Mouse (Mus musculus): ENCODE measurements at regions not wholly inside any gene's neighbourhood (a gene's known extent, or its start where the extent isn't known, plus 50 kb on each side); places are given as distances from the start of the nearest gene placed in this dataset.
"Not testable (repeated sequence)": the region's sequence is repeated elsewhere in the genome, so short reads cannot be mapped to it uniquely, and the experiment has no call there.

GRCm38 (mm10) chr13:57169621-57170020 is 273.8 kb upstream of the Trpc7 start:
- no peak for DNase-seq

DNA sequence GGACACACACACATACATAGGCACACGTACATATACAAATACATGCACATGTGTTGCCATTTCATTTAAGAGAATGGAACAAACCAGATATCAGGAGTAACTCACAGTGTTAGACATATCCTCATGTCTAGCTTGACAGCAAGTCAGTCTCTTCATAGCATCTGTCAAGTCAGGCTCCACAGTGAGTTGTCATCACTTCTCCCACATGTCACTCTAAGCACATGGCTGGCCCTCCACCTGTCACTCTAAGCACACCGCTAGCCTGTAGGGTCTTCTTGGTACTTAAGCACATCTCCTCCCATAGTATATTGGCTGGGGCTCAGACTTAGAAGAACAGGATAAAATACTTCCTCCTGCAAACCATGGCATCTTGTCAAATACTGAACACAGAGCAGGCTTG is 269.6 kb upstream of the Trpc7 start:
- no peak for DNase-seq

DNA sequence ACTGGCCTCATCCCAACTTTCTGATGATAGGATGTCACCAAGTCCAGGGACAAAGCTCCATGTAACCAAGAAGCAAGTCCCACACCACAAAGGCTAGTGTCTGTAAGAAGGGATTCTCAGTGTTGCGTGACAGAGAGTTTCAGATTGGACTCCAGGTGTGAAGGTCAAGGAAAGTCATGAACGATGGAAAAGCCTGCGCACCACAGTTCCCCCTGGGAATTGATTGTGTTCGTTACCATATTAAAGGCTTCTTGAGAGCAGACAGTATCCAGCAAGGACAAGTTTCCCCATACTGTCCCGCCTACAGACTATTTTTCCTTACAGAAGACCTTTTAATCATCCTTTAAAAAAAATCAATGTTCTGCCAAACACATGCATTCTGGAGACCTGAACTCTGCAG is 257.0 kb upstream of the Trpc7 start:
- no peak for DNase-seq

DNA sequence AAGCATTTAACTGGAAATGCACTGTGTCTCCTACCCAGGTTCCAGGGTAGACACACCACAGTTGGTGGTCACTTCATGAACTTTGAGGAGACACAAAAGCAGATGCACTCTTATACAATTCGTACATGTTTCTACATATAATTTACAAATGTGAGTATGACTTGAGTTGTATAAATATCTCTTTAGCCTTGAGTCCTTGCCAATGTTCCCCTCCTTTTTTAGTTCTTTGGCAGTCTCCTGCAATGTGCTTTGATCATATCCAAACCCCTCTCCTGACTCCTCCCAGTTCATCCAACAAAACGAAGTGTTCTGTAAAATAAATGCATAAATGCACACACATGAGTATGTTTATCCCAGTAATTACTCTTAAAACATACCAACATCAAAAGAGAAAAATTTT is 251.8 kb upstream of the Trpc7 start:
- no peak for DNase-seq

- no peak for DNase-seq
Observed at GRCm38 (mm10) chr13:57146708-57147107, 250.9 kb upstream of the Trpc7 start.

GRCm38 (mm10) chr13:57145782-57146181 is 250.0 kb upstream of the Trpc7 start:
- DNase-seq = no peak

GRCm38 (mm10) chr13:57142851-57143250 is 247.1 kb upstream of the Trpc7 start:
- DNase-seq = no peak

- no peak for DNase-seq
Observed at GRCm38 (mm10) chr13:57142441-57142840, 246.6 kb upstream of the Trpc7 start.

DNA sequence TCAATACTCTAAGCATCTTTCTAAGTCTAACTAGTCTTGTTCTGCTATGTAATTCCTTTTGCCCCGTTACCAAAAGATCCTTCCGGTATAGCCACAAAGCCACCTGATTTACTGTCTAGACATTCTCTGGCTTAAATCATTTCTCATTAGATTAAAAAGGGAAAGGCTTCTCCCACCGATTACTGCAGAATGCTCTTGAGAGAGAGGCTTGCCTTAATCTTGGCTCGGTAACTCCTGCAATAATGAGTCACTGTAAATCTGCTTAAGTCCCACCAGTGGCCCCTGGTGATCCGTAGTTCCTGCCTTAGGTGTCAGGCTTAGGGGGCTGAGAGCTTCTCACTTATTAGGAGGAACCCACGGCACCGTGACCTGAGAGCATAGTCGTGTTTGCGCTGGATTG is 220.1 kb upstream of the Trpc7 start:
- DNase-seq = no peak

GRCm38 (mm10) chr13:57107956-57108355 is 212.2 kb upstream of the Trpc7 start:
- no peak for DNase-seq

DNA sequence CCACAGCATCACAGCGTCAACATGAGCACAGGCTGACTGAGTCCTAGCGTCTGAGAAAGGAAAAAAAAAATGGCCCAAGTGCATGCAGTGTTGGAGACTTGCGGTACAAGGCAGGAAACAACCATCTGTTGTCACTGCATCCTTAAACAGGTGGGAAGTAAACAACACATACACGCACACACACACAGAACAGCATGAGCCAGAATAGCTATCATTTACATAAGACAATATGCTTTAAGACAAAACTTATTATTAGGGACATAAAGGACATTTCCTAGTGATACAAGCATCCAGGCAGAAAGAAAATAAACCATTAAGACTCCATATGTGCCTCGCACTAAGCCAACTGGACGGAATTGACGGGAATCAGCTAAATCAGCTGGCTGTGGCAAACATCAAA is 203.8 kb upstream of the Trpc7 start:
- DNase-seq = no peak

- DNase-seq = no peak
Observed at GRCm38 (mm10) chr13:57091886-57092285, 196.1 kb upstream of the Trpc7 start.

DNA sequence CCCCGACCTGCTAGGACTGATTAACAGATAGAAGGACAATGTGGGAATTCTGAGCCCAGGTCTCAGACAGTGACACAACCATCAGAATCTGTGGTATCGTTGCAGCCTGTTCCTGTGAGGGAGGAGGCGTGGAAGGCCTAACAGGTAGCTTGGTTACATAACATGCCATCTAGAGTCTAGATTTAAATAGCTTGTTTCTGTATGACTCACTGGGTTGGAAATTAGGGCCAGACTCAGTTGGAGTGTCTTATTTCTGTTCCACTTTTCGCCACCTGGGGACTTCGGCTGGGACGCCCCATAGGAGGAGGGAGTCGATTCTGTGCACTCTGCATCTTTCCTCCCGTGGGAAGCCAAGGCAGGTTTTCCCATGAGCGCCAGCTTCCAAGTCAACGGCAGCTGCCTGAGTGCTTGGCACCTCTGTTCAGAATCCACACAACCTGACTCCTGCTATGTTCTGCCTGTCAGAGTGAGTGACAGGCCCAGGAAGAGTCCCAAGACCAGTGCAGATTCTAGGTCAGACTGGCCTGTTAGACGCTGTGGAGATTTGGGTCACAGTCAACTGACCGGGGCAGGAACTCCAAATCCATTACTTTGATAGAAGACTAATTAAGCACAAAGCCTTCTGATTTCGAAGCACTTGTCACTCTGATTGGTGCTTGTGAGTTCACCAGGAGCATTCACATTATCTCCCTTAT is 193.7 kb upstream of the Trpc7 start:
- no peak for DNase-seq

GRCm38 (mm10) chr13:57087966-57088365 is 192.2 kb upstream of the Trpc7 start:
- DNase-seq = no peak

DNA sequence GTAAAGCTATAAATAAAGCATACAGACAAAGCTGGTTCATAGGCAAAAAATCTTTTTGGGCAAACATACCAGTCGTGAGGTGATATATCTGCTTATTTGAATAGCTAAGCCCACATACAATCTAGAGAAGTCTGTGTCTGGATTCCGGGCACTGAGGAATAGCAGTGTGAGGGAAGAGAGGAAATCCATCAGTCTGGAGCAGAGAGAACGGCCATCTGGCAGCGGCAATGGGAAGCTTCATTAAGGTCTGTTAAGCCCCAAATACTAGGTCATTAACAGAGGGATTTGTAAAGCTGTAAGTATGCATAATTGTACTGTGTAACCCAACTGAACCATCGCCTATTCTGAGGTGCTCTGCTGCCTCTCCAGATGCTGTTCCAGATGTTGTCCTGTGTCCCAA is 191.6 kb upstream of the Trpc7 start:
- DNase-seq = no peak

DNA sequence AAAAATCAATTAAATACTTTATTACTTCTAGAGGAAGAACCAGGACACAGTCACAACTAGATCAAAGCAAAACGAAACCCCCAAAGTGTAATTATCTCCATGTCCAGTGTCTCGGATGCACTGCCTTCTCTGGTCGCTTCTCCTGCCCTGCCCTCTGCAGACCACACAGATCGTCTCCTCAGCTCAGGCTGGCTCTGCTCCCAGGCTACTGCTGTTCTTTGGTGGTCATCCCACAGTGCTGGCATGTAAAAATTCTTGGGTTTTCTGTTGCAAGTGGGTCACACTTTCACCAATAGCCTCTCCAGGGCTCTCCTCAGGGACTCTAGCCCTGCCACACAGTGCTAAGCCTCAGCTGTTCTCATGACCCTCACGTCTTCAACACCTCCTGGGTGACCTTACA is 188.0 kb upstream of the Trpc7 start:
- no peak for DNase-seq

- DNase-seq = no peak
Observed at GRCm38 (mm10) chr13:57070479-57070878, 174.7 kb upstream of the Trpc7 start.

- DNase-seq = no peak
Observed at GRCm38 (mm10) chr13:57061656-57062055, 165.9 kb upstream of the Trpc7 start.

DNA sequence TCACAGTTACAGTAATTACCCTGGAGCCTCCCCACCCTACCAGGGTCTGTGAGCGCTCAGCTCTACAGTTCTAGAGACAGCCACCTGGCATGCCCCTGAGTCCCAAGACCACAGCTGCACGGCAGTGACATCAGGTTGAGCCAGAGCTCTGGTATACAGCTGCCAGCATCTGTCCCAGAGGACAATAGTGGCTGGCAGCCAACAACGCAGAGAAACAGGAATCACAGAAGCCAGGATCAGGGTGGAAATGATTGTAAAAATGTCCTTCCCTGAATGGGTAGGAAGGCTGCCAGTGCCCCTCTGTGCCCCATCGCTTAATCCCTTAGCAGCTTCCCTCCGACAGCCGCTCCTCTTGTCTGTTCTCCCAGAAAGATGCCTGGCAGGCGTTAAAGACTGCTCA is 165.3 kb upstream of the Trpc7 start:
- no peak for DNase-seq

- no peak for DNase-seq
Observed at GRCm38 (mm10) chr13:57056786-57057185, 161.0 kb upstream of the Trpc7 start.

GRCm38 (mm10) chr13:57055409-57056195 is 159.8 kb upstream of the Trpc7 start:
- no peak for DNase-seq

DNA sequence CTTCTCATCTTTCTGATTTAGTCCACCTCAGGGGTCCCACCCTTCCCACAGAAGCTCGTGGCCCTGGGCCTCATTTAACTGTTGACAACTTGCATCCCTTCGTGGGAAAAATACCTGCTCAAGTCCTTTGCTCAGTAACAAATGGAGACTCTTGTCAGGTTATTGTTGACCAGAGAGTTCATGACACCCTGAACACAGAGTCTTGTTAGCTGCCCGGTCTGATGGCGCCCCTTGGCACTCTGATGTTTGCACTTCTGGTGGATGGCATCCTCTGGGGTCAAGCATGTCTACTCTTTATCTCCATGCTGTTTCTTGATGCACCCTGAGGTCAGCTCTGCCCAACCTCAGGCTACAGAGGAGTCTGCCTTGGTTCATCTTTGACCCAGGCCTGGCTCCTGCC is 157.6 kb upstream of the Trpc7 start:
- no peak for DNase-seq

GRCm38 (mm10) chr13:57046130-57046529 is 150.3 kb upstream of the Trpc7 start:
- not testable (repeated sequence) for DNase-seq

GRCm38 (mm10) chr13:57044455-57044854 is 148.7 kb upstream of the Trpc7 start:
- DNase-seq = no peak
